Mouse (Mus musculus) MEL (cell line): ENCODE results near the gene Gpat3. TPM values are rescaled to one million over a fixed set of nuclear protein-coding genes. Genes with fewer than 3 reads are reported as not detected.

Source experiments
- DNase-seq: peaks from one replicate; pipeline ENCODE4 v3.0.0; 2011; ENCODE audit warnings: low read depth, low spot score
- H3K27ac ChIP-seq: 2 replicates; pipeline ENCODE4 v1.5.1; 2012; ENCODE audit warnings: low read depth, mild to moderate bottlenecking, control low read depth, low read length, moderate library complexity; ENCODE audit not compliant: control insufficient read depth
- H3K27me3 ChIP-seq, 2 experiments: fragments of 150-350 bp in 1 of 2; sonication (generic) in 1 of 2; 2 replicates each; pipeline ENCODE4 v1.6.1; 2012; ENCODE audit warnings: low read length in 2 of 2, mild to moderate bottlenecking in 2 of 2, improper control_type of control experiment in 1 of 2, moderate library complexity in 1 of 2; ENCODE audit not compliant: insufficient read depth in 2 of 2, control insufficient read depth in 1 of 2
- H3K36me3 ChIP-seq, 2 experiments: 2 replicates each; pipeline ENCODE4 v1.6.1; 2012 to 2014; ENCODE audit warnings: low read length in 2 of 2, improper control_type of control experiment in 1 of 2, inconsistent platforms in 1 of 2, mild to moderate bottlenecking in 1 of 2; ENCODE audit not compliant: insufficient read depth in 2 of 2, control insufficient read depth in 1 of 2
- H3K4me1 ChIP-seq, 2 experiments: fragments of 150-350 bp in 1 of 2; sonication (generic) in 1 of 2; 2 replicates each; pipeline ENCODE4 v1.6.1; 2012; ENCODE audit warnings: low read length in 2 of 2, improper control_type of control experiment in 1 of 2, mild to moderate bottlenecking in 1 of 2; ENCODE audit not compliant: insufficient read depth in 2 of 2, control insufficient read depth in 1 of 2
- H3K4me3 ChIP-seq, 2 experiments: fragments of 150-350 bp in 1 of 2; sonication (generic) in 1 of 2; 2 replicates each; pipeline ENCODE4 v1.5.1; 2012; ENCODE audit warnings: low read depth in 2 of 2, low read length in 2 of 2, mild to moderate bottlenecking in 2 of 2, moderate library complexity in 2 of 2, control low read depth in 1 of 2, improper control_type of control experiment in 1 of 2; ENCODE audit not compliant: control insufficient read depth in 1 of 2, insufficient read depth in 1 of 2
- H3K79me2 ChIP-seq: 2 replicates; pipeline ENCODE4 v1.6.1; 2012; ENCODE audit warnings: mild to moderate bottlenecking, low read length, moderate library complexity; ENCODE audit not compliant: control insufficient read depth, poor library complexity, insufficient read depth
- H3K9ac ChIP-seq: 2 replicates; pipeline ENCODE4 v1.6.1; 2012; ENCODE audit warnings: low read depth, mild to moderate bottlenecking, control low read depth, low read length, moderate library complexity; ENCODE audit not compliant: control insufficient read depth, poor library complexity, severe bottlenecking
- H3K9me3 ChIP-seq: fragments of 150-350 bp; sonication (generic); replicated peaks from 2 replicates; pipeline ENCODE4 v1.6.1; 2012; ENCODE audit warnings: mild to moderate bottlenecking, low read length, improper control_type of control experiment, moderate library complexity; ENCODE audit not compliant: insufficient read depth
- CHD2 ChIP-seq: IDR thresholded peaks from 2 replicates; pipeline ENCODE4 v1.6.1; 2011; ENCODE audit warnings: low read length, improper control_type of control experiment
- ELF1 ChIP-seq: IDR thresholded peaks from 2 replicates; pipeline ENCODE4 v1.6.1; 2014; ENCODE audit warnings: low read depth, mild to moderate bottlenecking, inconsistent platforms, low read length, improper control_type of control experiment, moderate library complexity
- GABPA ChIP-seq: IDR thresholded peaks from 2 replicates; pipeline ENCODE4 v1.6.1; 2012; ENCODE audit warnings: low read depth, mild to moderate bottlenecking, inconsistent platforms, low read length, improper control_type of control experiment, moderate library complexity
- GATA1 ChIP-seq: IDR thresholded peaks from 2 replicates; pipeline ENCODE4 v1.6.1; 2011; ENCODE audit warnings: low read depth, low read length, improper control_type of control experiment
- HCFC1 ChIP-seq: IDR thresholded peaks from 2 replicates; pipeline ENCODE4 v1.6.1; 2012; ENCODE audit warnings: low read depth, mild to moderate bottlenecking, inconsistent platforms, low read length, improper control_type of control experiment, moderate library complexity
- JUND ChIP-seq: IDR thresholded peaks from 2 replicates; pipeline ENCODE4 v1.6.1; 2011; ENCODE audit warnings: low read depth, mild to moderate bottlenecking, improper control_type of control experiment, low read length
- MAFK ChIP-seq: IDR thresholded peaks from 2 replicates; pipeline ENCODE4 v1.6.1; 2011; ENCODE audit warnings: low read depth, mild to moderate bottlenecking, low read length, improper control_type of control experiment, borderline replicate concordance
- MAX ChIP-seq: IDR thresholded peaks from 2 replicates; pipeline ENCODE4 v1.6.1; 2011; ENCODE audit warnings: low read length, improper control_type of control experiment
- MEF2A ChIP-seq: IDR thresholded peaks from 2 replicates; pipeline ENCODE4 v1.6.1; 2014; ENCODE audit warnings: low read depth, mild to moderate bottlenecking, inconsistent platforms, low read length, improper control_type of control experiment; ENCODE audit not compliant: poor library complexity, insufficient replicate concordance, severe bottlenecking; ENCODE audit errors: extremely low read depth
- MXI1 ChIP-seq: IDR thresholded peaks from 2 replicates; pipeline ENCODE4 v1.6.1; 2011; ENCODE audit warnings: mild to moderate bottlenecking, low read depth, low read length, improper control_type of control experiment
- MYB ChIP-seq: IDR thresholded peaks from 2 replicates; pipeline ENCODE4 v1.6.1; 2011; ENCODE audit warnings: mild to moderate bottlenecking, low read depth, low read length, improper control_type of control experiment
- MYC ChIP-seq: IDR thresholded peaks from 2 replicates; pipeline ENCODE4 v1.6.1; 2011; ENCODE audit warnings: low read depth, mild to moderate bottlenecking, low read length, improper control_type of control experiment, moderate library complexity
- NRF1 ChIP-seq: IDR thresholded peaks from 2 replicates; pipeline ENCODE4 v1.6.1; 2014; ENCODE audit warnings: low read depth, mild to moderate bottlenecking, inconsistent platforms, low read length, improper control_type of control experiment, moderate library complexity; ENCODE audit not compliant: poor library complexity, insufficient read depth, severe bottlenecking
- POLR2A ChIP-seq, 2 experiments: IDR thresholded peaks; 2 replicates each; pipeline ENCODE4 v1.6.1; 2011 to 2012; ENCODE audit warnings: low read length in 2 of 2, mild to moderate bottlenecking in 2 of 2, control low read depth in 1 of 2, improper control_type of control experiment in 1 of 2, low read depth in 1 of 2, moderate library complexity in 1 of 2; ENCODE audit not compliant: control insufficient read depth in 1 of 2, insufficient read depth in 1 of 2, poor library complexity in 1 of 2
- POLR2AphosphoS2 ChIP-seq: IDR thresholded peaks from 2 replicates; pipeline ENCODE4 v1.6.1; 2011; ENCODE audit warnings: low read length, improper control_type of control experiment
- POLR2AphosphoS5 ChIP-seq: IDR thresholded peaks from 2 replicates; pipeline ENCODE4 v1.6.1; 2012; ENCODE audit warnings: low read depth, borderline replicate concordance, mild to moderate bottlenecking, inconsistent platforms, low read length, moderate library complexity, mixed read lengths
- RCOR1 ChIP-seq: IDR thresholded peaks from 2 replicates; pipeline ENCODE4 v1.6.1; 2012; ENCODE audit warnings: low read depth, mild to moderate bottlenecking, inconsistent platforms, low read length, improper control_type of control experiment
- SIN3A ChIP-seq: IDR thresholded peaks from 2 replicates; pipeline ENCODE4 v1.6.1; 2012; ENCODE audit warnings: low read length, improper control_type of control experiment, inconsistent platforms
- SMC3 ChIP-seq: IDR thresholded peaks from 2 replicates; pipeline ENCODE4 v1.6.1; 2011; ENCODE audit warnings: low read depth, low read length, improper control_type of control experiment
- TAL1 ChIP-seq: IDR thresholded peaks from 2 replicates; pipeline ENCODE4 v1.6.1; 2012; ENCODE audit warnings: mild to moderate bottlenecking, inconsistent platforms, low read length, moderate library complexity, mixed read lengths
- TBP ChIP-seq: IDR thresholded peaks from 2 replicates; pipeline ENCODE4 v1.8.0; 2011; ENCODE audit warnings: low read depth, low read length, improper control_type of control experiment
- TCF12 ChIP-seq: IDR thresholded peaks from 2 replicates; pipeline ENCODE4 v1.6.1; 2014; ENCODE audit warnings: low read depth, mild to moderate bottlenecking, inconsistent platforms, low read length, improper control_type of control experiment, moderate library complexity
- UBTF ChIP-seq: IDR thresholded peaks from 2 replicates; pipeline ENCODE4 v1.6.1; 2012; ENCODE audit warnings: low read depth, mild to moderate bottlenecking, inconsistent platforms, low read length, improper control_type of control experiment, moderate library complexity, borderline replicate concordance; ENCODE audit not compliant: insufficient read depth
- USF2 ChIP-seq, 2 experiments: IDR thresholded peaks; 2 replicates each; pipeline ENCODE4 v1.6.1; 2011 to 2012; ENCODE audit warnings: improper control_type of control experiment in 2 of 2, low read length in 2 of 2, borderline replicate concordance in 1 of 2, inconsistent platforms in 1 of 2, low read depth in 1 of 2, mild to moderate bottlenecking in 1 of 2; ENCODE audit not compliant: insufficient read depth in 1 of 2
- ZNF384 ChIP-seq: IDR thresholded peaks from 2 replicates; pipeline ENCODE4 v1.6.1; 2012; ENCODE audit warnings: low read depth, mild to moderate bottlenecking, inconsistent platforms, low read length, improper control_type of control experiment
- polyA plus RNA-seq, 2 experiments: library from polyadenylated mRNA; stranded (reverse) in 1 of 2; unstranded in 1 of 2; fragments of >175 nt in 1 of 2; fragments of >200 nt in 1 of 2; gene quantifications; 2 replicates each; pipeline versions ENCODE4 v1.2.1 to v1.2.4; 2012; ENCODE audit warnings: low replicate concordance in 2 of 2, low read depth in 1 of 2; ENCODE audit not compliant: insufficient read length in 2 of 2, insufficient read depth in 1 of 2, missing spikeins in 1 of 2
- total RNA-seq: library from RNA; depleted of rRNA; stranded (reverse); fragments of 300-350 nt; gene quantifications from 2 replicates; pipeline ENCODE4 v1.2.3, GENCODE M21; 2012

Gene Gpat3
- total and polyA plus RNA-seq, 3 experiments, result 0.04 to 0.13 TPM; not detected in 1

DNA sequence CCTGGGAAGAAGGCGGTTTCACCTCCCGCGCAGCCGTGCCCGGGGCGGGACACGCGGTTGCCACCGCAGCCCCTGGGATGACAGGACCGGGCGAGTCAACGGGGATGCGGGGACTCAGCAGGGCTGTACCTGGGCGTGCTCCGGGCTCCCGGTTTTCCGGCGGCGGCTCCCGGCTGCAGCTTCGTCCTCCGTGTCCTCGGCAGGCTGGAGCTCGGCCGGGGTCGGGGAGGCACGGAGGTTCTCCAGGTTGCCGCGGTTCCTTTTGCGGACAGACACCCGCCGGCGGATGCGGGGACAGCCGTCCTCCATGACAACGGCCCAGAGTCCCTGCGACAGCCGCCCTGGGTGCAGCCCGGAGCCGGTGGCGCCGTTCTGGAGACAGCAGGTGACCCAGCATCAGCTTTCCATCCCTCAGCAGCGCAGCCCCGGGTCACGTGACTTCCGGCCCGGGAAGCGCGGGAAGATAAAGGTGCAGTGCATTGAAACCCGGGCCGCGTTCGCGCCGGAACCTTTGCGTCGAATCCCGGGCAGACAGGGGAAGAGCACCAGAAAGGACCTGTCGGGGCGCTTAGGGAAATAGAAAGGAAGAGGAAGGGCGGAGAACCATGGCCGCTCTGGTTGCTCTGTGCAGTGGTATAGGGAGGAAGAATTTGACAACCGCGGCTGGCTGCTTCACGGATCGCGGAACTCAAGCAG is 47.2 kb upstream of the Gpat3 start, which contains the start of the genes Helq and Mrps18c (continued):
- TF ChIP-seq POLR2AphosphoS2 (peak; percentile 53; the same call in 1 of the 2 replicates), POLR2A (IDR thresholded peaks at IDR 0.05; ENCODE audit: control insufficient read depth in 1 of 2, insufficient read depth in 1 of 2, low read depth in 1 of 2, low read length in 2 of 2, poor library complexity in 1 of 2) (peak; percentile 85 to 90), CHD2 (no peak), ELF1 (peak; percentile 91), TAL1 (no peak), TBP (peak; percentile 88), MXI1 (peak; percentile 69), UBTF (0 out of 2 replicates have a peak, but pooled peaks have one; percentile 74), USF2 (IDR thresholded peaks at IDR 0.05; ENCODE audit: borderline replicate concordance in 1 of 2, insufficient read depth in 1 of 2, low read depth in 1 of 2, low read length in 2 of 2) (peak; percentile 79 to 86), SIN3A (peak; percentile 93), MAX (peak; percentile 70; the same call in 1 of the 2 replicates), MEF2A (no peak), RCOR1 (no peak), GABPA (no peak)

DNA sequence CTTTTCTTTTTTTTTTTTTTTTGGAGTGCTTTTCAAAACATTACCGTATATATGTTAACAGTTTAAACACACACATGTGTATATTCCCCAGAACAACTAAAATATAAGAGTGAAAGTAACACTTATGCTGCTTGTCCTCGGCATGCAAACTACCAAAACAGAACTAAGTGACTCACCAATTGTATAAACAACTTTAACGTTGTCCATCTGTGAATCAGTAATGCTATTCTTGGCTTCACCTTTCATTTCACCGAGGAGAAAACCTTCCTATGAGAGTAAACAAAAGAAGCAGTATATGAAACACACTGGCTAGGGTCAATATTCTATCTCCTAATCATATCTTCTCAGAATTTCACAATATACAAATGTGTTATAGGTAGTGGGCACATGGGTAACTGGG is 27.2 kb upstream of the Gpat3 start:
- Histone ChIP-seq H3K9me3 (no peaks in the 10 kb centered on the region), H3K27ac (no peak overlapping the region), H3K36me3 (peaks cover 8 to 12% of the 10 kb centered on the region in 2 experiments), H3K9ac (no peak overlapping the region), H3K4me1 (peaks cover 0 to 3% of the 10 kb centered on the region in 2 experiments; a peak in 1 of 4 replicates), H3K79me2 (peaks cover 12% of the 10 kb centered on the region), H3K27me3 (no peaks in the 10 kb centered on the region), H3K4me3 (no peak overlapping the region)
- no peak for DNase-seq
- TF ChIP-seq POLR2AphosphoS5 (no peak), MAFK (no peak), MYC (no peak), MXI1 (no peak), MYB (no peak), HCFC1 (no peak), JUND (no peak), ZNF384 (no peak), UBTF (no peak), NRF1 (no peak), RCOR1 (no peak), SMC3 (no peak), GABPA (no peak), GATA1 (no peak), TCF12 (no peak)
